Mouse (Mus musculus) lung, postnatal 4 days (tissue): ENCODE data around the gene Sit1.

Experiments
- DNase-seq, 2 experiments: peaks; one replicate each; pipeline ENCODE4 v3.0.0; 2021

Sit1 gene

DNA sequence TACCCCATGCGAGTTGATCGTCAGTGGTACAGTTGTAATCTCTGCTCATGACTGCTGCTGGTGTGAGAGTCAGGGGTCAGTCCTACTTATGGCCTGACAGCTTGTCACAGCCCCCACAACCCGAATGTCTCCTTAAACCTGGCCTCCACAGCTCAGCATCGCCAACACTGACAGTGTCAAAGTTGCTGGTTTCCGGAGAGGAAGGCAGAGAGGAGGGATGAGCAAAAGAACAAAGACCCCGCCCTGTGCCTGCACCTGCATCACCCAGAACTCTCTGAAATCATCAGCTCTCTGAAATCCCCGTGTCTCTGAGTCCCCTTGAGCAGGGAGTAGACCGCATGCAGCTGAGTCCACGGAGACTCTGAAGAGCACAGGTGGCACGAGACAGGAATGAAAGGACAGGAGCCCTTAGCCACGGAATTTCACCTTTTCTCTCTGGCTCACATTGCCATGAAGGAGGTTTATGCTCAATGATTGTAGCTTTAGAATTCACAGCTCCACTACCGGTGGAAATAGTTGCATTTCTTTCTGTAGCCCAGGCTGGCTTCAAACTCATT is at the start of gene Sit1:
Gene Sit1, minus strand, starts transcription at position 200 of the 557 bp plus-strand sequence.
- no peak for DNase-seq

DNA sequence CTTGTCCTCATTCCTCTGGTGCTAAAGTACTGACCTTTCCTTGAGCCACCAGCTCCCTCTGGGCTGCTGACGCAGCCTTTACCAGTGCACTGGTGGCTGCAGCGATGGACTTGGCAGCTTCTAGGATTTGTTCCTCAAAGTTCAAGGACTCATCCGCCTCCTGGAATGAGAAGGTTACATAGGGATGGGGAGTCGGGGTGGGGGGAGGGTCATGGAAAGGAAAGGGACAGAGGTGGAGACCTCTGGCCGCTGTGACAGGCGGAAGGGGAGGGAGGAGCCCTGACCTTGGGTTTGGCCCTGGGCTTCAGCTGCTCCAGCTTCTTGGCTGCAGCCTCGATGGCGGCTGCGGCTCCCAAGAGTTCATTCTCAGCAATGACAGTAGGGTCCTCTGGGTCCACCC is 49.7 kb upstream of the Sit1 start:
- DNase-seq, result no peak

DNA sequence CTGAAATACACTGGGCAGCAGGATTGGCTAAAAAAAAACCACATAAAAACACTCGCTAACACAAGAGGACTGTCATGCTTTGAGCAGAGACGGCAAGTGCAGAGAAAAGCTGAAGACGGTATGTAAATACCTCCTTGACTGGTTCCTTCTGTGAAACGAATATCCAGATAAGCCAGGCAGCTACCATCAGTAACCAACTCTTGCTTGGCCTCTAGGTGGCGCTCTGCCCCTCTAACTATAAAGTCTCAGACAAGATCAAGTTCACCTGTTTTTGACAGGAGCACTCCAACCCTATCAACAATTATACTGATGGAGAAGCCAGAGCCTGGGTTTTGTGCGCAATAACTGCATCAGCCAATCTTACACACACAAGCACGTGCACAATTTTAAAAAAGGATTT is 47.0 kb upstream of the Sit1 start:
- DNase-seq, result peak; percentile 68 to 82

GRCm38 (mm10) chr4:43530081-43530501 is 46.6 kb upstream of the Sit1 start:
- no peak for DNase-seq

GRCm38 (mm10) chr4:43528487-43528886 is 45.0 kb upstream of the Sit1 start:
- DNase-seq, result no peak

DNA sequence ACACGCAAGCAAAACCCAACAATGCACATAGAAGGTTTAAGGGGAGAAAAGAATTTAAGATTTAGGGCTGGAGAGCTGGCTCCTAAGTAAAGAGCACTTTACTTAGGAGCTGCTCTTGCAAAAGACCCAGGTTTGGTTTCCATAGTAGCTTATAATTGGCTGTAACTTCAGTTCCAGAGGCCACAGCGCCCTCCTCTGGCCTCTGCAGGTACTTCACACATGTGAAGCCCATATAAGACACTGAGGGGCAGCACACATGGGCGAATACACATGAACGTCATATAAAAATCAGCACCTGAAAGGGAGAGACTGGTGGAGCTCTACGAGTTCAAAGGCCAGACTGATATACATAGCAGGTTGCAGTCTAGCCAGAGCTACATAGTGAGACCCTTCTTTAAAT is 44.3 kb upstream of the Sit1 start:
- DNase-seq, result peak in 1 of 2 experiments; percentile 31

GRCm38 (mm10) chr4:43519956-43520355 is 36.4 kb upstream of the Sit1 start:
- DNase-seq, result peak; percentile 86 to 94

DNA sequence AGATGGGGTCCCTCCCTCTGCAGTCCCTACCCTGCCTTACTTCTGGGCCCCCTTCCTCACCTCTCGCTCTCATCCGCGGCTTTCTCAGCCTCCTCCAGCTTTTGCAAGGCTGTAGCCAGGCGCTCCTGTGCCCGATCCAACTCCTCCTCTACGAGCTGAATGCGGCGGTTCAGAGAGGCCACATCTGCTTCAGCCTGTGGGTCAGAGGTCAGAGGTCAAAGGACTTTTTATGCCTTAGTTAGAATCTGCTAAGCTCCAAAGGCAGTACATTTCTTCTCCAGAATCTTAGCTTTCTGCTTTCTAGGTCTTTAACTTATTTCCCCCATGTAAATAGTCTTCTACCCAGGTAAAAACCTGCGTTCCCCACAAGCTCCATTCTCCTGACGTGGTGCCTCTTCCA is 36.0 kb upstream of the Sit1 start:
- DNase-seq, result no peak

- DNase-seq, result no peak
Observed at GRCm38 (mm10) chr4:43515764-43516708, 32.5 kb upstream of the Sit1 start.

- DNase-seq, result no peak
Observed at GRCm38 (mm10) chr4:43513791-43514190, 30.3 kb upstream of the Sit1 start.

DNA sequence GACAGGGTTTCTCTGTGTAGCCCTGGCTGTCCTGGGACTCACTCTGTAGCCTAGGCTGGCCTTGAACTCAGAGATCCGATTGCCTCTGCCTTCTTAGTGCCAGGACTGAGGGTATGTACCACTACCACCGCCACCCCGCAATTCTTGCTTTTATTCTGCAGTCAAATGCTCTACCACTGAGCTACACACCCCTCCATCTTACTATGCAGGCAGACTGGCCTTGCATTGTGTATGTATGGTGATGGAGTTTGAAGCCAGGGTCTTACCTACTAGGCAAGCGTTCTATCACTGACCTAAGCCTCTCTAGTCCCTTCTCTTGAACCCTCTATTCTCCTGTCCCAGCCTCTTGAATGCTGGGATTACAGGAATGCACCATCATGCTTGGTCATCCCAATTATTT is 29.8 kb upstream of the Sit1 start:
- DNase-seq, result no peak

- no peak for DNase-seq
Observed at GRCm38 (mm10) chr4:43512653-43513052, 29.1 kb upstream of the Sit1 start.

GRCm38 (mm10) chr4:43511675-43512454 is 28.3 kb upstream of the Sit1 start:
- DNase-seq, result no peak

DNA sequence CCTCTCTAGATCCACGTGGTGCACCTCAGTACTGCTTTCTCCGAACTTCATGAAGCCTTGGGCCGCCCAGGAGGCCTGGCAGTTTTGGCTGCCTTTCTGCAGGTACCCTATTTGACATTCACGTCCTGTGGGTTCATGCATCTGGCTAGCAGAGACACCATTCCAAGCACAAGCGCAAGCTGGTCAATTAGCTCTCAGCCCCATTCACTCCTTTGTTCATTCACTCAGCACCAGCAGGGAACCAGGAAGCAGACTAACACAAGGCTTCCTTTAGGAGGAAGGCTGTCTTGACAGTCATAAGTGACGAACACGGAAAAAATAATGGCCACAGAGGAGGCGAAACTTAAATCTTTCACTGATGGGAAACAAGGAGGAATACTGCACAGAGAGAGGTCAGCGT is 25.6 kb upstream of the Sit1 start:
- no peak for DNase-seq

DNA sequence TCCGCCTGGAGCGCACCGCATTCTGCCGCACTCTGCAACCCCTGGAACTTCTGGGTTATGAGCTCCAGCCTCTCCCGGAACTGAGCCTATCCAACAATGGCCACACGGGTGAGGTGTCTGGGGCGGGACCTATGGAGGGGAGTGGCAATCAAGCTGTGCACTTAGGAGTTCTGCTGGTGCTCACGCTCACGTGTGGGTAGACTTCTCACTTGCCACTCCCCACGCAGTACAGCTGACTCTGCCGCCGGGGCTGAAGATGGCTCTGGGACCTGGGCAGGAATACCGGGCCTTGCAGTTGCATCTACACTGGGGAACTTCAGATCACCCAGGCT is 25.1 kb upstream of the Sit1 start:
- DNase-seq, result peak; percentile 80 to 81

GRCm38 (mm10) chr4:43507938-43508665 is 24.6 kb upstream of the Sit1 start:
- peak; percentile 51 to 66 for DNase-seq

GRCm38 (mm10) chr4:43506536-43507185 is 23.1 kb upstream of the Sit1 start, which contains the start of gene Car9:
Gene Car9, plus strand, starts transcription at chr4:43506966.
- no peak for DNase-seq

GRCm38 (mm10) chr4:43506074-43506473 is 22.5 kb upstream of the Sit1 start:
- DNase-seq, result no peak

DNA sequence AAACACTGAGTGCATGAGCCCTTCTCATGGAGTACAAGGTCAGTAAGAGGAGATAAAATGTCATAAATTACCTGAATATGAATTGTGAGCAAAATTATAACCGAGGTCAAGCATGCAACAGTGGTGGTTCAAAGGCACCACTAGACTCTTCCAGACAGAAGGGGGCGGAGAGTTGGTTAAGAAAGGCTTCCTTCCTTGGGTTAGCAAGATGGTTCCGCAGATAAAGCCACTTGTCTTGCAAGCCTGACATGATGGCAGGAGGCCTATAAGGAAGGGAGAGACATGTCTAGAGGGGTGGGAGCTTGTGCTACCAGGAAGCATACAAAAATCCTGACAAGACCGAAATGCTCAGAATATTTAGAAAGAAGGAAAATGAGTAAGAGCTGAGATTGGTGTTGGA is 20.7 kb upstream of the Sit1 start:
- no peak for DNase-seq

GRCm38 (mm10) chr4:43503506-43503905 is 20.0 kb upstream of the Sit1 start:
- no peak for DNase-seq

DNA sequence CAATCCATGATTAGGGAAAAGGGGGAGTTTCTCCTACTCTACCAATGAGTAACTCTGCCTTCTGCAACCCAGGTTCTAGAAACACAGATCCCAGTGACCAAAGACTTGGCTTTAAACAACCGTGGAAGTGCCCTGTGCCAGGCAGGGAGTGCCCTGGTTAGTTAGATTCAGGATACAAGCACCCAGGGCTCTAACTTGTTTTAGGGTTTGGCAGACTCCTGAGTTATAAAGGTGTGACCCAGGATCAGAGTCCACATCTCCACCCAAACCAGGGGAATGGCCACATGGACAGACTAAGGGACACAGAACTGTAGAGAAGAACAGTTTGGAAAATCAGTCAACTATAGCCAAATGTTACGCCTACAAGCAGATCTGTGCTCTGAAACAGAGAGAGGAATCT is 19.5 kb upstream of the Sit1 start:
- DNase-seq, result no peak
